Mouse (Mus musculus) testis, adult 2 months (tissue): ENCODE measurements at regions not wholly inside any gene's neighbourhood (a gene's known extent, or its start where the extent isn't known, plus 50 kb on each side); places are given as distances from the start of the nearest gene placed in this dataset.

Experiments
- H3K27ac ChIP-seq: fragments of 200-500 bp; 2 replicates; pipeline ENCODE4 v1.5.1; 2012; ENCODE audit warnings: low read depth, low read length; ENCODE audit not compliant: control insufficient read depth, insufficient read depth
- H3K27me3 ChIP-seq: fragments of 200-500 bp; 2 replicates; pipeline ENCODE4 v1.6.1; 2012; ENCODE audit warnings: mild to moderate bottlenecking, low read length, moderate library complexity; ENCODE audit not compliant: control insufficient read depth, insufficient read depth
- H3K36me3 ChIP-seq: fragments of 200-500 bp; 2 replicates; pipeline ENCODE4 v1.6.1; 2012; ENCODE audit warnings: mild to moderate bottlenecking, low read length; ENCODE audit not compliant: control insufficient read depth, insufficient read depth
- H3K4me1 ChIP-seq: fragments of 200-500 bp; 2 replicates; pipeline ENCODE4 v1.6.1; 2012; ENCODE audit warnings: low read length; ENCODE audit not compliant: control insufficient read depth, insufficient read depth
- H3K4me3 ChIP-seq: fragments of 200-500 bp; 2 replicates; pipeline ENCODE4 v1.5.1; 2012; ENCODE audit warnings: low read depth, mild to moderate bottlenecking, low read length, moderate library complexity, mixed read lengths; ENCODE audit not compliant: control insufficient read depth
- CTCF ChIP-seq: fragments of 200-500 bp; IDR thresholded peaks from 2 replicates; pipeline ENCODE4 v1.5.1; 2012; ENCODE audit warnings: low read depth, mild to moderate bottlenecking, inconsistent platforms, low read length, moderate library complexity; ENCODE audit not compliant: control insufficient read depth, insufficient read depth, insufficient replicate concordance
- POLR2A ChIP-seq: fragments of 200-500 bp; IDR thresholded peaks from 2 replicates; pipeline ENCODE4 v1.6.1; 2012; ENCODE audit warnings: low read depth, mild to moderate bottlenecking, inconsistent platforms, low read length, moderate library complexity; ENCODE audit not compliant: control insufficient read depth

DNA sequence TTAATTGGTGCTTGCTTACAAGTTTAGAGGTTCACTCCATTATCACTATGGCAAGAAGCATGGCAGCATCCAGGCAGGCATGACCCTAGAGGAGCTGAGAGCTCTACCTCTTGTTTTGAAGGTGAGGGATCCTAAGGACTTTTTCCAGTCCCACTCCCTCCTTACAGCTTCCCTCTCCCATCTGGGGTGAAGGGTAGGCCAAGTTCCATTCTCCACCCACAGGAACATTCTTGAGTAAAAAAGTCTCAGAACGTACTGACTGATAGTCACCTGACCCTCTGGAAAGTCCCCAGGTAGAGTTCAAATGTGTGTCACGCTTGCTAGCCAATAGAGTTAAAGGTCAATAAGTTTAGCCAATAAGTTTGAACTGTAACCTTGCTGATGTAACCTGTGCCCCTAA lies 355.9 kb upstream of the Castor2 start:
- Histone ChIP-seq H3K27ac (no peak overlapping the region), H3K27me3 (no peaks in the 10 kb centered on the region), H3K4me3 (no peak overlapping the region), H3K36me3 (no peaks in the 10 kb centered on the region), H3K4me1 (no peaks in the 10 kb centered on the region)
- no peak for TF ChIP-seq POLR2A
- TF ChIP-seq CTCF = no peak

GRCm38 (mm10) chr5:133731871-133732270 lies 367.6 kb upstream of the Castor2 start:
- Histone ChIP-seq H3K4me1 (no peaks in the 10 kb centered on the region), H3K4me3 (no peak overlapping the region), H3K27ac (no peak overlapping the region), H3K27me3 (no peaks in the 10 kb centered on the region), H3K36me3 (no peaks in the 10 kb centered on the region)
- TF ChIP-seq CTCF (no peak), POLR2A (no peak)

DNA sequence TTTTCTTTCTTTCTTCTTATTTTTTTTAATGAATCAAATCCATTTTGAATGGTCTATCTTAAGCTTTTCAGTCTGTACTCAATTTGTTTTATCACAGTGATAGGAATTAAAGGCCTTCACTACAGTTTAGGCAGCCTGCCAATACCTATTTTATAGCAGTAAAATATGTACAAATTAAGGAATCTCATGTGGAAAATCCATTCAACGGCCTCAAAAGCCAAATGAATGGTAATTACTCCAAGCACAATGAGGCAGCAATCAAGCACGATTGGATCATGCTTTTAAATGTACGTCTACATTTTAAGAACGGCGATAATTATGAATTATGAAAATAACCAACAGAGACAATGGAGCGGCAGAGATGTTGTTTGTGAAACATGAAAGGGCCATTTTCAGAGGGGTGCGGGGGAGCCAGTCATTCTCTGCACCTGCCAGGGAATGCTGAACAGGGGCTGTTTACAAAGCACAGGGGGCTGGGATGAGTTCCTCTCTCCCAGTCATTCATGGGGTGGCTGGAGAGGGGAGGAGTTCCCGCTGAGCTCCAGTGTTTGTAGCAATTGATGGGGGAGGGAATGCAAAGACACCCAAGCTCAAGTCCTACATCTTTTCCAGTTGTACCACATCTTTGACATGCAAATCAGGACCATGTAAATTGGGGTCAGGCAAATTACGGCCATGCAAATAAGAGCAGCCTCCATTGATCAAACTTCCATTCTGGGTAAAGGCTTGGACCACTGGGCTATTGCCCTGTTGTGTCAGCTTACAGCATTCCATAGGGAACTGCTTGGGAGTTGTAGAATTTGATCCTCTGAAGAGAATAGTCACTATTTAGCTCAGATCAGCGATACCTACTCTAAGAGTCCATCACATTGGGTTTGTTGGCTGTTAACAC lies 381.1 kb upstream of the Castor2 start:
- TF ChIP-seq CTCF (no peak), POLR2A (no peak)
- no peak overlapping the region for H3K4me3 ChIP-seq
- H3K27ac ChIP-seq = no peak overlapping the region
- H3K36me3 ChIP-seq = no peaks in the 10 kb centered on the region
- H3K27me3 ChIP-seq = no peaks in the 10 kb centered on the region
- no peaks in the 10 kb centered on the region for H3K4me1 ChIP-seq

DNA sequence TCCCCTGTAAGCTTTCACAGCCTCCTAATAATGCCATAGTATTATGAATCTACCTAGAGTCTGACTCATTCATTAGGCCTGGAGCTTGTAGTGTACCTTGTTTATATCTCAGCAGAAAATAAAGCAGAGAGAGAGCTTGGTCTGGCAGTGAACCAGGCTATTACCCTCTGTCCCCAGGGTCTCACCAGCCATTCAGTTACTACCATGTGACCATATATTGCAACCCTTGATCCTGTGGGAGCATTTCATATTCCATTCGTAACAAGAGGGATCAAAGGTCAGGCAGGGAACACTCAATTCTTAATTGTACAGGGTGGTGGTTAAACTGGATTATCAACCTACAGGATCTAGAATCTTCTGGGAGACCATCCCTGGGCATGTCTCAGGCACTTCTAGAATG lies 383.7 kb upstream of the Castor2 start:
- Histone ChIP-seq H3K4me3 (no peak overlapping the region), H3K27ac (no peak overlapping the region), H3K4me1 (no peaks in the 10 kb centered on the region), H3K27me3 (no peaks in the 10 kb centered on the region), H3K36me3 (no peaks in the 10 kb centered on the region)
- TF ChIP-seq CTCF = no peak
- TF ChIP-seq POLR2A = no peak

GRCm38 (mm10) chr5:133712652-133713051 lies 386.9 kb upstream of the Castor2 start:
- no peak for TF ChIP-seq CTCF
- no peak for TF ChIP-seq POLR2A
- H3K27me3 ChIP-seq = no peaks in the 10 kb centered on the region
- H3K27ac ChIP-seq = no peak overlapping the region
- no peak overlapping the region for H3K4me3 ChIP-seq
- no peaks in the 10 kb centered on the region for H3K4me1 ChIP-seq
- no peaks in the 10 kb centered on the region for H3K36me3 ChIP-seq

DNA sequence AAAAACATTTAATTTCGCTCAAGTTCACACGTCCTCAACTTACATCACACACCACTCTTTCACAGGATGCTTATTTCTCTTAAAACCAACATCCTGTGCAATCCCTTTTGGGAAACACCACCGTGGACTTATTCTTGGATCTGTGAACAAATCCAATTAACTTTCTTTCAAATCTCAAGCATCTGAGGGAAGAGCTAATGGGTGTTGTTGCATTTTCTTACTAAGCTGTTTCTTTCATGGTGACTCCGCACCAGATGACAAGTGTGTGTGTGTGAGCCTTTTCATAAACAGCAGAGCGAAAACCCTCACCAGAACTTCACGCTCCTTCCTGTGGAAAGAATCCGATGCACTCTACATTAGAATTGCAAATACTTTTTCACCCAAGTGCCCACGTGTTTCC lies 390.6 kb upstream of the Castor2 start:
- no peak for TF ChIP-seq POLR2A
- no peak for TF ChIP-seq CTCF
- no peaks in the 10 kb centered on the region for H3K4me1 ChIP-seq
- H3K36me3 ChIP-seq = no peaks in the 10 kb centered on the region
- H3K27me3 ChIP-seq = no peaks in the 10 kb centered on the region
- no peak overlapping the region for H3K4me3 ChIP-seq
- no peak overlapping the region for H3K27ac ChIP-seq

DNA sequence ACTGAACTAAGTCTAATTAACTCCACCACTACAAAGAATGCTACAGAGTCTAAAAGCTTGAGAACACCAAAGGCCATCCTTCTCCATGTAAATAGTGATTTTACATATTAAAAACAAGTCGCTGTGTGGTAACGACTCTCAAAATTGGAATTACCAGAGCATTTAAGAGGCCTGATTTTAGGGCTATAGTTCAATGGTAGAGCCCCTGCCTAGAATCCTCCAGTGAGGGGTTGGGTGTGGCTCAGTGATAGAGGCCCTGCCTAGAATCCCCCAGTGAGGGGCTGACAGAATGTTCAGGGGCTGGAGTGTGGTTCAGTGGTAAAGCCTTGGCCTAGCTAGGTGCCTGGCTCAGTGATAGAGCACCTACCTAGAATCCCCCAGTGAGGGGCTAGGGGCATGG lies 413.3 kb upstream of the Castor2 start:
- Histone ChIP-seq H3K4me1 (peaks cover 2% of the 10 kb centered on the region), H3K27ac (no peak overlapping the region), H3K4me3 (no peak overlapping the region), H3K36me3 (no peaks in the 10 kb centered on the region), H3K27me3 (no peaks in the 10 kb centered on the region)
- TF ChIP-seq CTCF (no peak), POLR2A (no peak)
